Mouse (Mus musculus): ENCODE results near the gene Taar7a.

- TF ChIP-seq POLR2A (IDR thresholded peaks at IDR 0.05; ENCODE audit: borderline replicate concordance, extremely low read depth, insufficient read depth, insufficient read length, poor library complexity, severe bottlenecking) = no peak
- TF ChIP-seq CTCF (IDR thresholded peaks at IDR 0.05; ENCODE audit: borderline replicate concordance, extremely low read depth, insufficient read depth, insufficient read length) = no peak
Measured at GRCm38 (mm10) chr10:23949508-23950005, 43.7 kb downstream of the Taar7a start, which contains the start of gene Taar3.
